Mouse (Mus musculus) left cerebral cortex, adult 2 months (tissue): Measurements from ENCODE around the gene Inpp5a. TPM values are rescaled to one million over a fixed set of nuclear protein-coding genes. Genes with fewer than 3 reads are reported as not detected.
A peak's percentile ranks its signal among the peaks of the same experiment; 100 is the strongest.

Experiments used
- DNase-seq, 2 experiments: peaks; one replicate each; pipeline ENCODE4 v3.0.0; 2021 to 2022; ENCODE audit warnings: low spot score in 2 of 2, mixed read lengths in 1 of 2; ENCODE audit errors: extremely low spot score in 1 of 2
- H3K27ac ChIP-seq: fragments of 200-600 bp; 2 replicates; pipeline ENCODE4 v1.8.1; 2022
- H3K4me3 ChIP-seq: fragments of 200-600 bp; 2 replicates; pipeline ENCODE4 v1.8.1; 2022
- CTCF ChIP-seq: fragments of 200-600 bp; IDR thresholded peaks from 2 replicates; pipeline ENCODE4 v1.8.1; 2022; ENCODE audit warnings: antibody characterized with exemption, mild to moderate bottlenecking, moderate library complexity
- intact Hi-C: fragments of 180-260 bp; cut with DNase I; formaldehyde crosslinking; loops from one replicate; pipeline ENCODE4 v1.15.1; 2025
- long read RNA-seq, 2 experiments: library from polyadenylated mRNA; stranded (forward); transcript quantifications; one replicate each; pipeline ENCODE4 v2.0.0; 2021; ENCODE audit warnings: borderline mapping rate in 2 of 2
- total RNA-seq, 2 experiments: library from RNA; stranded (reverse); gene quantifications; 2 replicates each; pipeline ENCODE4 v1.2.3; 2021

Gene Inpp5a
- 10 to 100 TPM; 56.6 to 58.5 TPM for total RNA-seq
- long read RNA-seq, experiment 1, transcript Inpp5a-203 (16 exons, 2,826 nt) = major isoform, 73 of 90 reads
- long read RNA-seq, experiment 1, transcript Inpp5a-201 (16 exons, 2,774 nt) = minor isoform, 6 of 90 reads
- long read RNA-seq, experiment 1, partial matches to known transcripts = 3 of 90 reads
- long read RNA-seq, experiment 1, other reads (novel, unspliced or antisense) = 8 of 90 reads
- long read RNA-seq, experiment 2, transcript Inpp5a-203 (16 exons, 2,826 nt) = major isoform, 60 of 67 reads
- long read RNA-seq, experiment 2, partial matches to known transcripts = 3 of 67 reads
- long read RNA-seq, experiment 2, other reads (novel, unspliced or antisense) = 3 of 67 reads

DNA sequence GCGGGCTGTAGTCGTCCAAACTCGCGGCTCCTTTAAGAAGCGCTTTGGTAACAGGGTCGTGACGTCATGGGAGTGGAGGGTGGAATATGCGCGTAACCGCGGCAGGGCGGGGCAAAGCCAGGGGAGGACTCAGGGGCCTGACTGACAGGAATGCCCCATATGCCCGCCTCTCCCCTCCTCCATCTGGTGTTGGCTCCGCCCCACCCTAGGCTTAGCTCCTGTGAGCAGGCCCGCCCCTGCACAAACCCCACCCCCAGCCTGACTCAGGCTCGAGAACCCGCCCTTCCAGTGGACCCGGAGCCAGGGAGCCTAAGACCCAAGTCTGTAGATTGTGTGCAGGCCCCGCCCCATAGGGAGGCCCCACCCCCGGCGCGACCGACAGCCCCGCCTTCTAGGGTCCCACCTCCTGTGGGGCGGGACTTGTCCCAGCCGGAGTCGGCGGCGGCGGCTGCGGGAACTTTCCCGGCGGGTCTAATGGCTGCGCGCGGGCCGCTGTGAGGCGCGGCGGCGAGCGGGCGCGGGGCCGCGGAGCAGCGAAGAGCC is at the start of gene Inpp5a:
Inpp5a (plus strand) TSS at position 440 of the 543 bp plus-strand sequence.
- intact Hi-C loops = loop anchor here (10.0 kb wide), 1 partner anchor 544 kb away; the partner anchor contains the start of genes Mapk1ip1 and Ppp2r2d
- no peak for TF ChIP-seq CTCF
- Histone ChIP-seq H3K27ac (peak within 1 kb of the TSS; percentile 94), H3K4me3 (peak within 1 kb of the TSS; percentile 91)
- DNase-seq = peak; percentile 98

DNA sequence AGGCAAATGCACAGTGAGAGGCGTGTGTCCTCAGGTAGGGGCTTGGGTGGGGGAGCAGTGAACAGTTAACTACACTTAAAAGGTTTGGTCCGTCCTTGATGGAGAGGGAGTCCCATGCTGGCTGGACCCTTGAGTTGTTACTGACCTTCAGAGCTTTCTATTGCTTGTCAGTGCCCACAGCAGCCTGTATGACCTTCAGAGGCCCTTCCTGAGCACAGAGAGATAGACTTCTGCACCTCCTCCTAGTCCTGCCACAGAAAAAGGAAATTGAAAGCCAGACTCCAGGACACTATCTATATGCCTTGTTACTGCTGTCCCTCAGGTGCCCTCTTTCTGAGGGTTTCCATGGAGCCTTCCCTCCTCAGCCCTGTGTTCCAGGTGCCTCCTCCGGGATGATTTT is 49.7 kb upstream of the Inpp5a start:
- no peak for DNase-seq
- intact Hi-C loops = no loop called here
- no peak for TF ChIP-seq CTCF
- H3K27ac ChIP-seq = no peak overlapping the region
- H3K4me3 ChIP-seq = no peak overlapping the region

- H3K4me3 ChIP-seq = no peak overlapping the region
- intact Hi-C loops = no loop called here
- DNase-seq = peak in 1 of 2 experiments; percentile 13
- no peak for TF ChIP-seq CTCF
- peak overlapping the region; percentile 53; the same call in 1 of the 2 replicates for H3K27ac ChIP-seq
Observed at GRCm38 (mm10) chr7:139341020-139341660, 47.8 kb upstream of the Inpp5a start.

GRCm38 (mm10) chr7:139342809-139343208 is 46.1 kb upstream of the Inpp5a start:
- DNase-seq = no peak
- no peak for TF ChIP-seq CTCF
- Histone ChIP-seq H3K4me3 (no peak overlapping the region), H3K27ac (no peak overlapping the region)
- intact Hi-C loops = no loop called here

- intact Hi-C loops = no loop called here
- DNase-seq = no peak
- no peak for TF ChIP-seq CTCF
Observed at GRCm38 (mm10) chr7:139347051-139347450, 41.9 kb upstream of the Inpp5a start.

DNA sequence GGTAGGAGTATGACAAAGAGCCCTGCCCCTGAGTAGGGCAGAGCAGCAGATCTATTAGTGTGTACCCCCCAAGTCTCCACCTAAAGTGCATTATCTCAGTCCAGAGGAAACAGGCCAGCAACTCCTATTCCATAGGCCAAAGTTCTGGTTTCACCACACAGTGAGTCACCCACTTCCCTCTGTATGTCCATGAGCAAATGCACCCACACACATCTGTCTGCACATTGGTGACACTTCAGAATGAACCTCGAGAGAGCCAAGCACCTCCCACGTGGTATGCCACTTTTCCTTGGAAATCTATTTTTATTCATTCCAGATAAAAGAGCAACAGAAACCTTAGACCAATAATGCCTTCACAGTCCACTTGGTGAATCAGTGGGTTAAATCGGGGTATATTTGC is 38.3 kb upstream of the Inpp5a start:
- Histone ChIP-seq H3K4me3 (no peak overlapping the region), H3K27ac (peak overlapping the region; percentile 44; the same call in 1 of the 2 replicates)
- intact Hi-C loops = loop anchor here (5.0 kb wide), 1 partner anchor 67 kb away; no protein-coding TSS in a partner anchor
- peak in 1 of 2 experiments; percentile 38 for DNase-seq
- no peak for TF ChIP-seq CTCF

More at GRCm38 (mm10) chr7:139347051-139347450, 41.9 kb upstream of the Inpp5a start:
- Histone ChIP-seq H3K27ac (no peak overlapping the region), H3K4me3 (no peak overlapping the region)

DNA sequence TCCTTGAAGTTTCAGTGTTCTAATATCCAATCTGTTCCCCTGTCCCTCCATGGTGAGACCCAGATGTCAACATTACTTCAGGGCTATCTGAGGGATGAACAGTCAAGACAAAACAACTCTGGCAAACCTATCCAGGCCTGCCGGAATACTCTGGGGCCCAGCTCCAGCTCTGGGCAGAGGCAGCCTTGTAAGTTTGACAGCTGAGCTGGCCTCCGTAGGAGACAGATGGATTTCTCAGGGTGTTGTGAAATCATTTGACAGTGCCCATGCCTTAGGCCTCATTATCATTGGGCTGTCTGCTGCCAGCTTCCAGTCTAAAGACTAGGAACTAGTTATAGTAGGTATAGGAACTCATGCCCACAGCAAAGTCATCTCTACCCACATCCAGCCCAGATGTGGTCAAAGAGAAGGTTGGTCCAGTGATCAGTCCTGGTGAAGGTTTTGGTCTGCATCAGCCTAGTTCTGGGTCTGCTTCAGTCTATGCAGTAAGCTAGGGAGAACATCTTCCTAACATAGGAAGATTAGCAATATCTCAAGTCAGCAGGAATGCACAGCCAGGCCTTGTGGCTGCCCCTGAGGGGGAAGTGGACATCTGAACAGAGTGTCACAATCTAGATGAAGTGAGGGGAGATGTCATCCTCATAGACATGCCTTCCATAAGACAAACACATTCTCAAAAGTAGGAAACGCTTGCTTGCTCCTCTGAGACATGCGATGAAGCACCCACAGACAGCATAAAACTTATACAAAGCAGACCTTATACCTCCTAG is 34.4 kb upstream of the Inpp5a start:
- intact Hi-C loops = loop anchor here (5.0 kb wide), 1 partner anchor 63 kb away; no protein-coding TSS in a partner anchor

DNA sequence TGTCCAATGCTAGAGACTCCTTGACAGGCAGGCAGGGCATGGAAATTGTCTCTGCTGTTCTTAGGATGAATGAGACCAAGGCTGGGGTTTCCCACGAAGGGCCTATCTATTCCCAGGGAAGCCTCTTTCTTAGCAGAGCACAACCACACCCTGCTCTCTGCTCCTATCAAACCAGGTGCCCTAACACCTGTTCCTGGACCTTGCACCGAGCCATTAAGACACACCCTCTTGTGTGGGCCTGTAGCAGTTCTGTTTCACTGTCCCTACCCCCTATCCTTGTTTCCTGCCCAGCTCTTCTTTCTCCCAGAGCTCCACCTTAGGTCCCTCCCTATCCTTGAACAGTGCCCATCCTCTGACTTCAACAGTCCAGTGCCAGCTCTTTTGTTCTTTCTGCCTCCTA is 31.9 kb upstream of the Inpp5a start:
- no peak for DNase-seq
- Histone ChIP-seq H3K4me3 (no peak overlapping the region), H3K27ac (no peak overlapping the region)
- intact Hi-C loops = no loop called here
- TF ChIP-seq CTCF = no peak

More for the DNA sequence above, 34.4 kb upstream of the Inpp5a start:
- no peak for DNase-seq
- no peak overlapping the region for H3K27ac ChIP-seq
- H3K4me3 ChIP-seq = no peak overlapping the region
- TF ChIP-seq CTCF = no peak

DNA sequence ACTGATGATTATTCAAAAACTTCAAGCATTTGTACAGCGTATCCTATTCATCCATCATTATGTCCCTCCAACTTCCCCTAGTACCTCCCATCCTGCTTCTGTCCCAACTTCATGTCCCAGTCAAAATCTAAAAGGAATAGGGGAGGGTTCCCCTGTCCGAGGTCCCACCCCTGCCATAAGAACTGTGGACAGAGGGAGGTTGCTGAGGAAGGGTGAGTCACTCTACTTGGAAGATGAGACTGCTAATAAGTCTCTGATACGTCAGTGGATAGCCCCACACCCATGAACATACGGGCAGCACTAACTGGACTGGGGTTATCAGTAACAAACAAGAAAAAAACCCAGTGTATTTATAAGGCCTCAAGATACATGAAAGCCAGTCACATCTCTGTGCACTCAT is 29.0 kb upstream of the Inpp5a start:
- Histone ChIP-seq H3K27ac (no peak overlapping the region), H3K4me3 (no peak overlapping the region)
- intact Hi-C loops = no loop called here
- DNase-seq = no peak
- no peak for TF ChIP-seq CTCF

- no peak overlapping the region for H3K4me3 ChIP-seq
- intact Hi-C loops = no loop called here
- no peak for TF ChIP-seq CTCF
- no peak for DNase-seq
- no peak overlapping the region for H3K27ac ChIP-seq
Observed at GRCm38 (mm10) chr7:139360890-139361559, 27.9 kb upstream of the Inpp5a start.

DNA sequence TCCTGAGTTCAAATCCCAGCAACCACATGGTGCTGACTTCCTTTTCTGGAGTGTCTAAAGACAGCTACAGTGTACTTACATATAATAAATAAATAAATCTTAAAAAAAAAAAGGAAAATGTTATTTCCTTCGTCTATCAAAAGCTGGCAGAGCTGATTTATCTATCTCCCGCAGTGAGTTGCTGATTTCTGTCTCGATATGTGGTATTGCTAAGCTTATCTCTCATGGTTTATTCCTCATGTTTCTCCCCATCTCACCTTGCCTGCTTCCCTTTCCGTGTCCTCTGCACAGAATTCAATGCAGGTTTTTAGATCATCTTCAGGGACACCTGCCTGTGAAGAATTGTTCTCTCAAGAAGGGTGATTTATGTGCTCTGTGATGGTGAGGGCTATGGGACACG is 27.1 kb upstream of the Inpp5a start:
- Histone ChIP-seq H3K4me3 (no peak overlapping the region), H3K27ac (no peak overlapping the region)
- TF ChIP-seq CTCF = no peak
- intact Hi-C loops = no loop called here
- DNase-seq = no peak
